Mouse (Mus musculus) bone marrow, adult 2 months (tissue): ENCODE results near the gene Arl2.

Experiments
- CTCF ChIP-seq: fragments of 200-500 bp; IDR thresholded peaks from 2 replicates; pipeline ENCODE4 v1.5.1; 2011; ENCODE audit warnings: low read length, control low read depth; ENCODE audit not compliant: control insufficient read depth, insufficient read depth
- POLR2A ChIP-seq: fragments of 200-500 bp; IDR thresholded peaks from 2 replicates; pipeline ENCODE4 v1.6.1; 2011; ENCODE audit warnings: low read depth, mild to moderate bottlenecking, control low read depth, low read length, borderline replicate concordance; ENCODE audit not compliant: control insufficient read depth

GRCm38 (mm10) chr19:6123330-6123729 is 18.0 kb downstream of the Arl2 start:
- TF ChIP-seq POLR2A: no peak
- TF ChIP-seq CTCF: no peak
